Mouse (Mus musculus): ENCODE results near the gene Gpt2. TPM values are rescaled to one million over a fixed set of nuclear protein-coding genes. Genes with fewer than 3 reads are reported as not detected.

Gpt2 gene
- polyA plus RNA-seq, 1 experiment from 2014 or later = 4.6 TPM

DNA sequence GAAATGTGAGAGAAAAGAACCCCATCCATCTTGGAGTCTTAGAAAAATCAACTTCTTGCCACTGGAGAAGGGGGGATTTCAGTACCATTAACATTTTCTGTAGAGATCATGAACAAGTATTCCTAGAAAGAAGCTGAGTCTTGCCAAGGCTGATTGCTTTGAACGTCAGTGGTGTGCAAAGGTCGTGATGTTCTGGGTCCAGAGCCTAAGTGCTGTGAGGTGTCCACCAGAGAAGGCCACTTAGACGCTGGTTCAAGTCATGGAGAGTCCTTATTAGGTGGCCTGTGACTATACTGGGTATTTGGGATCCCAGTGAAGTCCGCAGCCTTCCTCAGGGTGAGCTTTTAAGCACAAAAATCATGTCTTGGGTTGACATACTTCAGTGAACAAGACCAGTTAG, 26.3 kb upstream of the Gpt2 start:
- H3K9ac ChIP-seq (replicated peaks; ENCODE audit: low read depth) = no peak overlapping the region
- 85% methylated on average over 4 of the region's 4 CpGs for WGBS
- no peaks in the 10 kb centered on the region for H3K27me3 ChIP-seq (replicated peaks; ENCODE audit: insufficient read depth, low read length)
- H3K27ac ChIP-seq (ENCODE audit: low read length) = no peak overlapping the region
- TF ChIP-seq EP300 (IDR thresholded peaks at IDR 0.05) = no peak
- TF ChIP-seq CTCF (IDR thresholded peaks at IDR 0.05) = no peak
- ATAC-seq = no peak
- DNase-seq (ENCODE audit: low spot score) = no peak
- no peak overlapping the region for H3K4me3 ChIP-seq (ENCODE audit: low read depth, low read length)
- H3K4me1 ChIP-seq (ENCODE audit: insufficient read depth, low read depth, low read length) = no peaks in the 10 kb centered on the region
- H3K36me3 ChIP-seq (ENCODE audit: insufficient read depth, low read length) = no peaks in the 10 kb centered on the region
- no peak overlapping the region for H3K4me2 ChIP-seq (replicated peaks; ENCODE audit: low read depth, low read length)
- no peaks in the 10 kb centered on the region for H3K9me3 ChIP-seq (ENCODE audit: low read length)

DNA sequence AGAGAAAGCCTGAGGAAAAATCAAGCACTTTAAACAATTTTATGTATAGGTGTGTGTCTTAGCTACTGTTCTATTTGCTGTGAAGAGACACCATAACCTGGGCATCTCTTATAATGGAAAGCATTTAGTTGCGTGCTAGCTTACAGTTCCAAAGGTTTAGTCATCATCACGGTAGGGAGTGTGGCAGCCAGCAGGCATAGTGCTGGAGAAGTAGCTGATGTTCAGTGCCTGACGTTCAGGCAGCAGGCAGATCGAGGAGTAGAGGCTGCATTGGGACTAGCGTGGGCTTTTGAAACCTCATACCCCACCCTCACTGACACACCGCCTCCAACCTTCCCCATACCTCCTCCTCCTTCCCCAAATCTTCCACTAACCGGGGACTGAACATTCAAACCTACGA, 21.6 kb upstream of the Gpt2 start:
- H3K27me3 ChIP-seq (replicated peaks; ENCODE audit: insufficient read depth, low read length) = no peaks in the 10 kb centered on the region

DNA sequence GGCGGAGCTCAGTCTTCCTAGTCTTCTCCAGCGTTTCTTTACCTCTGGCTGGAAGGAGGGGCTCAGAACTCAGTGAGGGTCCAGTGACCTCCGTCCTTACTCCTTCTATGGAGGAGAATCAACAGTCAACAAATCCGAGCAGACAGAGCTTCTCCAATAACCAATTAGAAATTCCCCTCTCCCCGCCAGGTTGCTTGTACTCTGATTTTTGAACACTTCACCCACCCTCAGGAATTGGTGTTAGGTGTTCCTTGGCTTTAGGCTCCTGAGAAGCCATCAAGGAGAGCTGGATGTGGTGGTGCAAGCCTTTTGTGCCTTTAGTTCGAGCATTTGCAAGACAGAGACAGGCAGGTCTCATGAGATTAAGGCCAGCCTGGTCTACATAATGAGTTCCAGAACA, 19.6 kb upstream of the Gpt2 start:
- no peak overlapping the region for H3K27ac ChIP-seq (ENCODE audit: low read length)
- H3K27me3 ChIP-seq (replicated peaks; ENCODE audit: insufficient read depth, low read length) = no peaks in the 10 kb centered on the region
- H3K4me1 ChIP-seq (ENCODE audit: insufficient read depth, low read depth, low read length) = no peaks in the 10 kb centered on the region
- H3K36me3 ChIP-seq (ENCODE audit: insufficient read depth, low read length) = no peaks in the 10 kb centered on the region
- H3K4me3 ChIP-seq (ENCODE audit: low read depth, low read length) = no peak overlapping the region
- H3K9me3 ChIP-seq (ENCODE audit: low read length) = no peaks in the 10 kb centered on the region
- TF ChIP-seq EP300 (IDR thresholded peaks at IDR 0.05) (no peak), CTCF (IDR thresholded peaks at IDR 0.05) (no peak)
- WGBS = 65% methylated on average over 6 of the region's 6 CpGs
- ATAC-seq = no peak
- no peak overlapping the region for H3K9ac ChIP-seq (replicated peaks; ENCODE audit: low read depth)
- no peak for DNase-seq (ENCODE audit: low spot score)
- H3K4me2 ChIP-seq (replicated peaks; ENCODE audit: low read depth, low read length) = no peak overlapping the region

More for the DNA sequence above, 21.6 kb upstream of the Gpt2 start:
- Histone ChIP-seq H3K4me2 (replicated peaks; ENCODE audit: low read depth, low read length) (no peak overlapping the region), H3K9me3 (ENCODE audit: low read length) (no peaks in the 10 kb centered on the region), H3K4me1 (ENCODE audit: insufficient read depth, low read depth, low read length) (no peaks in the 10 kb centered on the region), H3K4me3 (ENCODE audit: low read depth, low read length) (no peak overlapping the region), H3K9ac (replicated peaks; ENCODE audit: low read depth) (no peak overlapping the region), H3K36me3 (ENCODE audit: insufficient read depth, low read length) (no peaks in the 10 kb centered on the region), H3K27ac (ENCODE audit: low read length) (no peak overlapping the region)
- ATAC-seq (no peak), DNase-seq (ENCODE audit: low spot score) (no peak)
- WGBS = 82% methylated on average over 8 of the region's 8 CpGs
- TF ChIP-seq CTCF (IDR thresholded peaks at IDR 0.05) (no peak), EP300 (IDR thresholded peaks at IDR 0.05) (no peak)

DNA sequence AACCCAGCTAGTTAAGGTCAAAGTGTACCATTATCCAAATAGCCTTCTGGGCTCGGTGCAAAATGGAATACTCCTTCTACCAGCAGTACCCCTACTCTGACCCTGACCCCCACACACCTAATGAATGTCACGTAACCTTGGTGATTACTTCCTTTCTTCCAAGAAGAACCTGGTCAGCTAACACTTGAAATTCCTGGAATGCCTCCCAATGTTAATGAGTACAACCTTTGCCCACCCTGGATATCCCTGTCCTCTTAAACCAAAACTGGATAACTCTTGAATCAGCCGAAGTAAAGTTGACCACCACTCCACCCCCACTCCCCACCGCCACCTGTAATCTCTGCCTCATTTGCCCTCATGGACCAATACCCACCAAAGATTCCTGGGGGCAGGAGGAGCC, 19.1 kb upstream of the Gpt2 start:
- ATAC-seq (no peak), DNase-seq (ENCODE audit: low spot score) (no peak)
- WGBS = 57% methylated on average over 4 of the region's 4 CpGs
- TF ChIP-seq CTCF (IDR thresholded peaks at IDR 0.05) (no peak), EP300 (IDR thresholded peaks at IDR 0.05) (no peak)
- no peaks in the 10 kb centered on the region for H3K9me3 ChIP-seq (ENCODE audit: low read length)
- H3K4me3 ChIP-seq (ENCODE audit: low read depth, low read length) = no peak overlapping the region
- H3K36me3 ChIP-seq (ENCODE audit: insufficient read depth, low read length) = no peaks in the 10 kb centered on the region
- H3K9ac ChIP-seq (replicated peaks; ENCODE audit: low read depth) = no peak overlapping the region
- H3K27me3 ChIP-seq (replicated peaks; ENCODE audit: insufficient read depth, low read length) = no peaks in the 10 kb centered on the region
- no peaks in the 10 kb centered on the region for H3K4me1 ChIP-seq (ENCODE audit: insufficient read depth, low read depth, low read length)
- H3K4me2 ChIP-seq (replicated peaks; ENCODE audit: low read depth, low read length) = no peak overlapping the region
- H3K27ac ChIP-seq (ENCODE audit: low read length) = no peak overlapping the region

DNA sequence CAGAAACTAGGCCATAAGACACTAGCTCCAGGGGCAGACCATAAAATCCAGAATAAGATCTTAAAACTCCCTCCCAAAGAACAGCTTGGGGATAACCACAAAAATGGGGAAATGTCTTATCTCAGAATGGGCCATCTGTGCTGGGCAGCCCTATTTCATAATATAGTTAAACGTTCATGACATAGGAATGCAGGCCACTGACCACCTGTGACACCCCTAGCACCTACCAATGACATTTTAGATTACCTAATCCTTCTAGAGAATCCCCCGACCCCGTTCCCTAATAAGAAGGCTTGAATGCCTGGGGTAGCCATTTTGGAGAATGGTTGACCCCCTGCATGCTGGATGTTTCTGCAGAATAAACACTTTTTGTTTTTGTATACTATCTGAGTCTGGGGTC, 17.5 kb upstream of the Gpt2 start:
- H3K9ac ChIP-seq (replicated peaks; ENCODE audit: low read depth) = no peak overlapping the region
- H3K9me3 ChIP-seq (ENCODE audit: low read length) = no peaks in the 10 kb centered on the region
- TF ChIP-seq CTCF (IDR thresholded peaks at IDR 0.05) (no peak), EP300 (IDR thresholded peaks at IDR 0.05) (no peak)
- no peak for DNase-seq (ENCODE audit: low spot score)
- ATAC-seq = no peak
- 79% methylated on average over 3 of the region's 3 CpGs for WGBS
- H3K4me3 ChIP-seq (ENCODE audit: low read depth, low read length) = no peak overlapping the region
- no peaks in the 10 kb centered on the region for H3K27me3 ChIP-seq (replicated peaks; ENCODE audit: insufficient read depth, low read length)
- no peaks in the 10 kb centered on the region for H3K36me3 ChIP-seq (ENCODE audit: insufficient read depth, low read length)
- H3K4me2 ChIP-seq (replicated peaks; ENCODE audit: low read depth, low read length) = no peak overlapping the region
- no peaks in the 10 kb centered on the region for H3K4me1 ChIP-seq (ENCODE audit: insufficient read depth, low read depth, low read length)
- no peak overlapping the region for H3K27ac ChIP-seq (ENCODE audit: low read length)

DNA sequence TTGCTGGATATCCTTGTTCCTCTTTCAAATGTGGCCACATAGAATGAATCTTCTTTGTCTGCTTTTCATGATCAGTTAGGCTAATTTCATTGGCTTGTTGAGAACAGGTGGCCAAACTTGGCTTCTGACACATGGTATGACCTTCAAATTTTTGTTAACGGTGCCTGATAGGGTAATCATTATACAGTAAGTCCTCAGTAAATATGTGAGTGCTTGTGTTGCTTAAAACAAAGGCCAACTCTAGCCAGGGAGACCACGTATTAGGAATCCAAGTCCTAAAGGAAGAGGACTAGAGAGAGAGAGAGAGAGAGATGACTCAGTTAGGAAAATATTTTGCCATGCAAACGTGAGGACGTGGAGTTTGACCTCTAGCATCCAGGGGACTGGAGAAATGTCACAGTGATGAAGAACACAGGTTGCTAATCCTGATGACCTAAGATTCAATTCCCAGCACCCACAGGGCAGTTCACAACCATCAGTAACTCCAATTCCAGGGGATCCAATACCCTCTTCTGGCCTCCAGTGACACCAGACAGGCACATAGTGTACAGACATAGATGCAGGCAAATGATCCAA, 15.3 kb upstream of the Gpt2 start:
- TF ChIP-seq EP300 (IDR thresholded peaks at IDR 0.05) (no peak), CTCF (IDR thresholded peaks at IDR 0.05) (no peak)
- H3K36me3 ChIP-seq (ENCODE audit: insufficient read depth, low read length) = no peaks in the 10 kb centered on the region
- H3K27ac ChIP-seq (ENCODE audit: low read length) = no peak overlapping the region
- DNase-seq (ENCODE audit: low spot score) (no peak), ATAC-seq (no peak)
- no peaks in the 10 kb centered on the region for H3K27me3 ChIP-seq (replicated peaks; ENCODE audit: insufficient read depth, low read length)
- H3K9ac ChIP-seq (replicated peaks; ENCODE audit: low read depth) = no peak overlapping the region
- H3K9me3 ChIP-seq (ENCODE audit: low read length) = no peaks in the 10 kb centered on the region
- H3K4me3 ChIP-seq (ENCODE audit: low read depth, low read length) = no peak overlapping the region
- H3K4me1 ChIP-seq (ENCODE audit: insufficient read depth, low read depth, low read length) = no peaks in the 10 kb centered on the region
- no peak overlapping the region for H3K4me2 ChIP-seq (replicated peaks; ENCODE audit: low read depth, low read length)
- 41% methylated on average over 4 of the region's 4 CpGs for WGBS

DNA sequence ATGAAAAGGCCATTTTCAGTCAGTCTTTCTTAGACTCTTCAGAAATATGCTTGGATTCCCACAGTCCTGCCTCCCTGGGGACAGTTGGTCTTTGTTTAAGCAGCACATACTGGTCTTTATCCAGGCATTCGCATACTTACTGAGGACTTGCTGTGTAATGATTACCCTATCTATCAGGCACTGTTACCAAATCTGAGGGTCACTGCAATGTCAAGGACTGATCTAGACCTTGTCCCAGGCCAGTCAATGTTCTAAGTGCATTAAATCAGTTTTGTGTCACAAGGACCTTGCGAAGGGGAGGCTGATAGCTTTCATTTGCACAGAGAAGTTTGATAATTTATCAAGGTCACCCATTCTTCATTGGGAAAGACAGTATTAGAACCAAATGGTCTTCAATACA, 14.0 kb upstream of the Gpt2 start:
- Histone ChIP-seq H3K4me1 (ENCODE audit: insufficient read depth, low read depth, low read length) (no peaks in the 10 kb centered on the region), H3K36me3 (ENCODE audit: insufficient read depth, low read length) (no peaks in the 10 kb centered on the region), H3K9ac (replicated peaks; ENCODE audit: low read depth) (no peak overlapping the region), H3K27ac (ENCODE audit: low read length) (no peak overlapping the region), H3K4me3 (ENCODE audit: low read depth, low read length) (no peak overlapping the region), H3K9me3 (ENCODE audit: low read length) (no peaks in the 10 kb centered on the region), H3K4me2 (replicated peaks; ENCODE audit: low read depth, low read length) (no peak overlapping the region), H3K27me3 (replicated peaks; ENCODE audit: insufficient read depth, low read length) (no peaks in the 10 kb centered on the region)
- DNase-seq (ENCODE audit: low spot score) (no peak), ATAC-seq (no peak)
- 72% methylated on average over 2 of the region's 2 CpGs for WGBS
- TF ChIP-seq EP300 (IDR thresholded peaks at IDR 0.05) = no peak
- TF ChIP-seq CTCF (IDR thresholded peaks at IDR 0.05) = no peak

Data from lung, postnatal 0 days (tissue).